Mouse (Mus musculus) heart, adult 2 months (tissue): ENCODE results near the gene Tle3.

Experiments
- CTCF ChIP-seq: fragments of 200-600 bp; IDR thresholded peaks from 2 replicates; pipeline ENCODE4 v1.8.1; 2022; ENCODE audit warnings: antibody characterized with exemption, mild to moderate bottlenecking, moderate library complexity
- POLR2A ChIP-seq: fragments of 200-500 bp; IDR thresholded peaks from 2 replicates; pipeline ENCODE4 v1.6.1; 2011; ENCODE audit warnings: mild to moderate bottlenecking, low read depth, low read length, control low read depth; ENCODE audit not compliant: insufficient read depth

DNA sequence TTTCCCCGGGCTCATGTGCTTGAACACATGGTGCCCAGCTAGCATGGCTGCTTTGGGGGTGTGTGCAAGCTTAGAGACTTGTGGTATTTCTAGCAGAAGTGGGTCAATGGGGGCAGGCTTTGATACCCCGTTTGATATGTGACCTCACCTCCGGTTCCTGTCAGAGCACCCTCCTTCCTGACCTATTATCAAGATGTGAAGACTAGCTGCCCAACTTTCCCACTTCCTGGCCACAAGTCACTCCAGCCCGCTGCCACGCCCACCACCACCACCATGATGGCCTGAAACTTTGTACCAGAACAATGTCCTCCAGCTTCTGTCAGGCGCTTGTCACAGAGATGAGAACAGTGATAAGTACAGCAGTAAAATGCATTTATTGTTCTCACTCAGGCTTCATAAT is 54.9 kb downstream of the Tle3 start:
- TF ChIP-seq CTCF (no peak), POLR2A (no peak)
